In the genomic region with DNA sequence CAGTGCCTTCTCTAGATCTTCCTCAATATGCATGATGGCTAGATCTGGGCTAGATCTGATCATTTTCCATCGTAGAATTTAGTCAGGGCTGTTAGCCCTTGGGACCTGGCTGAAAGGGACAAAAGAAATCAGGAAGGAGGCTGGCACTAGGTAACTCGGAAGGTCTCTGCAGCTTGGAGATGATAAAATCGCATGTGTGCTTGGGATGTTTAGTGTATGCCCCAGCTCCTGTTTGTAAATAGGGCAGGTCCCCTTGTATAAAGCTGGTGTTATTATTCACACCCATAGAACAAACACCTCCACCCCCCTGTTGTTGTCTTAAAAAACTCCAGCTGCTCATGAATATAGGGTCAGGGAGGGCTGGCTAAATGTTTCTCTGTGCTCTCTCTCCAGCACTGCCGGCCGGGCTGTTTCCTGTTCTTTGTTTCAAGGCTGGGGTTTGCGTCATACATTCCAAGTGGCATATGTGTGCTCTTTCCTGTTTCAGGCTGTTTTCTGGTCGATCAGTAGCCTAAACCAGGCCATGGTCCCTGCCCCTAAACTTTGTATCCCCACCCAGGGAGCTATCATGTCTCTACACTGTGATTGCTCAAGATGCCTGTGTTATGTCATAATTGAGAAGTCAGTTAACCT, we compare ENCODE assay signal across 8 mouse cellular contexts. TPM values are rescaled to one million over a fixed set of nuclear protein-coding genes. Genes with fewer than 3 reads are reported as not detected.
A peak's percentile ranks its signal among the peaks of the same experiment; 100 is the strongest.
DNase-seq lines count a peak whose midpoint lies in the region; ATAC-seq and TF ChIP-seq lines count a peak whose summit lies in the region.

No protein-coding gene starts in this region.

- H3K4me2 ChIP-seq in embryonic facial prominence, embryonic 15.5 days (replicated peaks): peak overlapping the region; percentile 54
- peak overlapping the region; percentile 60 for H3K4me2 ChIP-seq in stomach, postnatal 0 days (replicated peaks; ENCODE audit: low read depth)

- peak overlapping the region; percentile 91 for H3K4me3 ChIP-seq in embryonic facial prominence, embryonic 15.5 days (replicated peaks)
- peak overlapping the region; percentile 98 for H3K4me3 ChIP-seq in stomach, postnatal 0 days (ENCODE audit: low read depth, low read length)

- H3K27ac ChIP-seq in embryonic facial prominence, embryonic 15.5 days (replicated peaks): peak overlapping the region; percentile 87
- H3K27ac ChIP-seq in stomach, postnatal 0 days (replicated peaks): peak overlapping the region; percentile 94

- no peak for ATAC-seq in embryonic facial prominence, embryonic 15.5 days (ENCODE audit: insufficient number of reproducible peaks, low FRiP score, low TSS enrichment, low read depth)
- ATAC-seq in stomach, postnatal 0 days (ENCODE audit: low FRiP score, low TSS enrichment): peak; percentile 52

- TF ChIP-seq CTCF in stomach, postnatal 0 days (IDR thresholded peaks at IDR 0.05; ENCODE audit: low read depth): no peak

- DNase-seq in CD4-positive, CD25-positive, alpha-beta regulatory T cell, adult 2 months (ENCODE audit: low read depth, low spot score): peak; percentile 80
- peak; percentile 98 for DNase-seq in R1 (ENCODE audit: low read depth, low spot score)
- DNase-seq in heart, postnatal 25 days (ENCODE audit: low spot score): peak; percentile 79
- peak; percentile 73 to 85 for DNase-seq in kidney, postnatal 4 days
- DNase-seq in mesoderm, embryonic 11.5 days (ENCODE audit: low read depth, low spot score): peak; percentile 88
- DNase-seq in stomach, postnatal 0 days (ENCODE audit: low spot score): peak; percentile 82
- DNase-seq in right cerebral cortex, postnatal 25 days: no peak

- no peaks in the 10 kb centered on the region for H3K27me3 ChIP-seq in embryonic facial prominence, embryonic 15.5 days
- no peaks in the 10 kb centered on the region for H3K27me3 ChIP-seq in stomach, postnatal 0 days (ENCODE audit: control insufficient read depth, insufficient read depth, low read length)

- intact Hi-C loops in heart, postnatal 25 days (cut with DNase I): no loop called here

- H3K9me3 ChIP-seq in embryonic facial prominence, embryonic 15.5 days (replicated peaks): no peaks in the 10 kb centered on the region
- H3K9me3 ChIP-seq in stomach, postnatal 0 days (ENCODE audit: control insufficient read depth, low read length): no peaks in the 10 kb centered on the region

- H3K9ac ChIP-seq in embryonic facial prominence, embryonic 15.5 days: peak overlapping the region; percentile 15; the same call in 1 of the 2 replicates
- peak overlapping the region; percentile 74 for H3K9ac ChIP-seq in stomach, postnatal 0 days (ENCODE audit: low read length)

- TF ChIP-seq EP300 in stomach, postnatal 0 days (optimal IDR thresholded peaks at IDR 0.05): no peak

- WGBS in embryonic facial prominence, embryonic 15.5 days: 3% methylated on average over 7 of the region's 7 CpGs
- under 1% methylated on average over 7 of the region's 7 CpGs for WGBS in stomach, postnatal 0 days

- 0 out of 2 replicates have a peak, but pooled peaks cover 3% of the 10 kb centered on the region for H3K36me3 ChIP-seq in embryonic facial prominence, embryonic 15.5 days
- no peaks in the 10 kb centered on the region for H3K36me3 ChIP-seq in stomach, postnatal 0 days (ENCODE audit: control insufficient read depth, insufficient read depth, low read length)

- H3K4me1 ChIP-seq in embryonic facial prominence, embryonic 15.5 days: peaks cover 49% of the 10 kb centered on the region
- peaks cover 16% of the 10 kb centered on the region; the same call in 1 of the 2 replicates for H3K4me1 ChIP-seq in stomach, postnatal 0 days (replicated peaks; ENCODE audit: control insufficient read depth, insufficient read depth)

RNA-seq across cellular contexts. Expression of a gene that starts 2.8 kb away (rescaled TPM):
- 92.0 and 94.2 TPM in 2 replicates for polyA plus RNA-seq in embryonic facial prominence, embryonic 15.5 days (2015; fragmentation: Nextera tagmentation; extraction: Ambion mirVana)
- total RNA-seq in heart, postnatal 25 days (2021): 10 to 100 TPM; 43.6 to 55.6 TPM
- 97.5 and 101 TPM in 2 replicates for polyA plus RNA-seq in stomach, postnatal 0 days (2015; fragmentation: Nextera tagmentation; extraction: Ambion mirVana)
